Mouse (Mus musculus): Measurements from ENCODE around the gene Slc24a4.
A peak's percentile ranks its signal among the peaks of the same experiment; 100 is the strongest.
"Not testable (repeated sequence)": the region's sequence is repeated elsewhere in the genome, so short reads cannot be mapped to it uniquely, and the experiment has no call there.

Slc24a4 gene

GRCm38 (mm10) chr12:102166691-102167261, 38.2 kb downstream of the Slc24a4 start:
- DNase-seq (ENCODE audit: low spot score), result no peak

GRCm38 (mm10) chr12:102167302-102167701, 38.8 kb downstream of the Slc24a4 start:
- no peak for DNase-seq (ENCODE audit: low spot score)

GRCm38 (mm10) chr12:102172746-102173145, 44.2 kb downstream of the Slc24a4 start:
- no peak for DNase-seq (ENCODE audit: low spot score)

- no peak for DNase-seq (ENCODE audit: low spot score)
These were observed 44.8 kb downstream of the Slc24a4 start for GRCm38 (mm10) chr12:102173345-102173744.

GRCm38 (mm10) chr12:102180371-102181074, 52.0 kb downstream of the Slc24a4 start:
- DNase-seq (ENCODE audit: low spot score), result no peak

GRCm38 (mm10) chr12:102181799-102182357, 53.3 kb downstream of the Slc24a4 start:
- no peak for DNase-seq (ENCODE audit: low spot score)

- no peak for DNase-seq (ENCODE audit: low spot score)
These were observed 54.1 kb downstream of the Slc24a4 start for GRCm38 (mm10) chr12:102182621-102183020.

- no peak for DNase-seq (ENCODE audit: low spot score)
These were observed 54.7 kb downstream of the Slc24a4 start for GRCm38 (mm10) chr12:102183201-102183600.

- DNase-seq (ENCODE audit: low spot score), result peak; percentile 71
These were observed 62.3 kb downstream of the Slc24a4 start for GRCm38 (mm10) chr12:102190820-102191219.

GRCm38 (mm10) chr12:102201516-102201915, 73.0 kb downstream of the Slc24a4 start:
- no peak for DNase-seq (ENCODE audit: low spot score)

- peak; percentile 28 for DNase-seq (ENCODE audit: low spot score)
These were observed 74.4 kb downstream of the Slc24a4 start for GRCm38 (mm10) chr12:102202901-102203300.

- no peak for DNase-seq (ENCODE audit: low spot score)
These were observed 77.9 kb downstream of the Slc24a4 start for GRCm38 (mm10) chr12:102206471-102206870.

- no peak for DNase-seq (ENCODE audit: low spot score)
These were observed 78.7 kb downstream of the Slc24a4 start for GRCm38 (mm10) chr12:102207245-102207644.

GRCm38 (mm10) chr12:102210801-102211200, 82.3 kb downstream of the Slc24a4 start:
- no peak for DNase-seq (ENCODE audit: low spot score)

- DNase-seq (ENCODE audit: low spot score), result no peak
These were observed 94.9 kb downstream of the Slc24a4 start for GRCm38 (mm10) chr12:102223404-102223803.

GRCm38 (mm10) chr12:102224112-102224511, 95.6 kb downstream of the Slc24a4 start:
- DNase-seq (ENCODE audit: low spot score), result not testable (repeated sequence)

- DNase-seq (ENCODE audit: low spot score), result no peak
These were observed 96.6 kb downstream of the Slc24a4 start for GRCm38 (mm10) chr12:102225165-102225564.

- DNase-seq (ENCODE audit: low spot score), result no peak
These were observed 107.0 kb downstream of the Slc24a4 start for GRCm38 (mm10) chr12:102235551-102235950.

- DNase-seq (ENCODE audit: low spot score), result no peak
These were observed 107.8 kb downstream of the Slc24a4 start for GRCm38 (mm10) chr12:102236317-102236716.

- DNase-seq (ENCODE audit: low spot score), result no peak
These were observed 113.7 kb downstream of the Slc24a4 start for GRCm38 (mm10) chr12:102242076-102242722.

GRCm38 (mm10) chr12:102243915-102244314, 115.4 kb downstream of the Slc24a4 start:
- DNase-seq (ENCODE audit: low spot score), result no peak

- no peak for DNase-seq (ENCODE audit: low spot score)
These were observed 117.7 kb downstream of the Slc24a4 start for GRCm38 (mm10) chr12:102246226-102246625.

GRCm38 (mm10) chr12:102248104-102248503, 119.6 kb downstream of the Slc24a4 start:
- DNase-seq (ENCODE audit: low spot score), result no peak
